Mouse (Mus musculus) kidney, embryonic 16.5 days (tissue): ENCODE results near the gene Krt23. TPM values are rescaled to one million over a fixed set of nuclear protein-coding genes. Genes with fewer than 3 reads are reported as not detected.

Experiments
- ATAC-seq: fragments of 200-750 bp; cut with Nextera tagmentation; 2 replicates; pipeline ENCODE4 v1.8.0; 2017; ENCODE audit warnings: moderate TSS enrichment; ENCODE audit not compliant: low FRiP score, low TSS enrichment
- H3K27ac ChIP-seq: fragments of 300-500 bp; sonication (generic); 2 replicates; pipeline ENCODE4 v1.5.1; 2014; ENCODE audit warnings: low read length
- H3K27me3 ChIP-seq: fragments of 300-500 bp; sonication (generic); 2 replicates; pipeline ENCODE4 v1.6.1; 2014; ENCODE audit warnings: low read length, control low read depth, mixed read lengths; ENCODE audit not compliant: insufficient read depth
- H3K36me3 ChIP-seq: fragments of 300-500 bp; sonication (generic); 2 replicates; pipeline ENCODE4 v1.6.1; 2014; ENCODE audit warnings: low read length, control low read depth, mixed read lengths; ENCODE audit not compliant: insufficient read depth
- H3K4me1 ChIP-seq: fragments of 300-500 bp; sonication (generic); 2 replicates; pipeline ENCODE4 v1.6.1; 2014; ENCODE audit warnings: low read length, control low read depth, mixed read lengths; ENCODE audit not compliant: insufficient read depth
- H3K4me2 ChIP-seq: fragments of 300-500 bp; sonication (generic); replicated peaks from 2 replicates; pipeline ENCODE4 v1.6.1; 2014; ENCODE audit warnings: low read depth, low read length
- H3K4me3 ChIP-seq: fragments of 300-500 bp; sonication (generic); 2 replicates; pipeline ENCODE4 v1.5.1; 2014; ENCODE audit warnings: mild to moderate bottlenecking, low read length
- H3K9ac ChIP-seq: fragments of 300-500 bp; sonication (generic); replicated peaks from 2 replicates; pipeline ENCODE4 v1.6.1; 2014; ENCODE audit warnings: low read length
- H3K9me3 ChIP-seq: fragments of 300-500 bp; sonication (generic); 2 replicates; pipeline ENCODE4 v1.6.1; 2016; ENCODE audit warnings: low read length, control low read depth
- WGBS: fragments of 180-500 bp; shearing (Covaris S2); extraction: QIAGEN DNeasy Blood & Tissue Kit; methylation state at CpG from one replicate; pipeline ENCODE4 v1.1.7; 2014; 5-methylcytosine and 5-hydroxymethylcytosine counted together
- polyA plus RNA-seq: library from polyadenylated mRNA; unstranded; fragments of >200 nt; fragmentation: Nextera tagmentation; extraction: Ambion mirVana; gene quantifications from 2 replicates; pipeline ENCODE4 v1.2.1, GENCODE M21; 2015

Krt23 gene
- polyA plus RNA-seq, 1 experiment from 2014 or later, result 22.3 TPM

- Histone ChIP-seq H3K4me1 (no peaks in the 10 kb centered on the region), H3K27ac (no peak overlapping the region)
Measured at GRCm38 (mm10) chr11:99463155-99463554, 29.8 kb downstream of the Krt23 start.

GRCm38 (mm10) chr11:99461736-99462135 is 31.2 kb downstream of the Krt23 start:
- Histone ChIP-seq H3K27me3 (0 out of 2 replicates have a peak, but pooled peaks cover 4% of the 10 kb centered on the region), H3K27ac (peak overlapping the region; percentile 63; the same call in 1 of the 2 replicates), H3K36me3 (no peaks in the 10 kb centered on the region), H3K4me1 (no peaks in the 10 kb centered on the region), H3K4me3 (no peak overlapping the region), H3K4me2 (no peak overlapping the region), H3K9ac (no peak overlapping the region), H3K9me3 (no peaks in the 10 kb centered on the region)
- ATAC-seq, result no peak
- WGBS, result 55% methylated on average over 7 of the region's 7 CpGs

More at GRCm38 (mm10) chr11:99463155-99463554, 29.8 kb downstream of the Krt23 start:
- no peak overlapping the region for H3K9ac ChIP-seq
- no peak overlapping the region for H3K4me3 ChIP-seq
- no peak for ATAC-seq
- 0 out of 2 replicates have a peak, but pooled peaks cover 4% of the 10 kb centered on the region for H3K27me3 ChIP-seq
- H3K9me3 ChIP-seq, result no peaks in the 10 kb centered on the region
- no peak overlapping the region for H3K4me2 ChIP-seq
- no peaks in the 10 kb centered on the region for H3K36me3 ChIP-seq
- WGBS, result 8% methylated on average over 8 of the region's 8 CpGs

GRCm38 (mm10) chr11:99458887-99459286 is 34.0 kb downstream of the Krt23 start:
- 0 out of 2 replicates have a peak, but pooled peaks cover 4% of the 10 kb centered on the region for H3K4me1 ChIP-seq

GRCm38 (mm10) chr11:99454759-99455158 is 38.2 kb downstream of the Krt23 start:
- WGBS, result 55% methylated on average over 10 of the region's 10 CpGs
- no peak for ATAC-seq
- H3K9ac ChIP-seq, result no peak overlapping the region
- H3K4me3 ChIP-seq, result no peak overlapping the region
- H3K4me1 ChIP-seq, result 0 out of 2 replicates have a peak, but pooled peaks cover 4% of the 10 kb centered on the region
- H3K27me3 ChIP-seq, result no peaks in the 10 kb centered on the region
- H3K9me3 ChIP-seq, result no peaks in the 10 kb centered on the region
- H3K4me2 ChIP-seq, result no peak overlapping the region
- no peaks in the 10 kb centered on the region for H3K36me3 ChIP-seq
- peak overlapping the region; percentile 18; the same call in 1 of the 2 replicates for H3K27ac ChIP-seq

More at GRCm38 (mm10) chr11:99458887-99459286, 34.0 kb downstream of the Krt23 start:
- Histone ChIP-seq H3K36me3 (no peaks in the 10 kb centered on the region), H3K27ac (no peak overlapping the region), H3K9me3 (no peaks in the 10 kb centered on the region), H3K27me3 (0 out of 2 replicates have a peak, but pooled peaks cover 2% of the 10 kb centered on the region), H3K9ac (no peak overlapping the region), H3K4me3 (no peak overlapping the region), H3K4me2 (no peak overlapping the region)
- WGBS, result 48% methylated on average over 7 of the region's 7 CpGs
- no peak for ATAC-seq

- Histone ChIP-seq H3K27me3 (no peaks in the 10 kb centered on the region), H3K9me3 (no peaks in the 10 kb centered on the region), H3K4me3 (no peak overlapping the region), H3K4me1 (0 out of 2 replicates have a peak, but pooled peaks cover 4% of the 10 kb centered on the region), H3K36me3 (no peaks in the 10 kb centered on the region), H3K9ac (no peak overlapping the region), H3K27ac (no peak overlapping the region), H3K4me2 (no peak overlapping the region)
- 87% methylated on average over 4 of the region's 4 CpGs for WGBS
- no peak for ATAC-seq
Measured at GRCm38 (mm10) chr11:99454044-99454443, 38.9 kb downstream of the Krt23 start.

GRCm38 (mm10) chr11:99448769-99449168 is 44.2 kb downstream of the Krt23 start:
- no peak for ATAC-seq
- no peak overlapping the region for H3K4me3 ChIP-seq
- no peak overlapping the region for H3K27ac ChIP-seq
- H3K9me3 ChIP-seq, result no peaks in the 10 kb centered on the region
- no peak overlapping the region for H3K4me2 ChIP-seq
- H3K36me3 ChIP-seq, result no peaks in the 10 kb centered on the region
- 51% methylated on average over 2 of the region's 2 CpGs for WGBS
- H3K9ac ChIP-seq, result no peak overlapping the region
- H3K27me3 ChIP-seq, result no peaks in the 10 kb centered on the region
- no peaks in the 10 kb centered on the region for H3K4me1 ChIP-seq

GRCm38 (mm10) chr11:99441220-99441619 is 51.7 kb downstream of the Krt23 start:
- H3K4me2 ChIP-seq, result no peak overlapping the region
- H3K27ac ChIP-seq, result no peak overlapping the region
- H3K9ac ChIP-seq, result no peak overlapping the region
- H3K4me1 ChIP-seq, result peaks cover 5% of the 10 kb centered on the region; the same call in 1 of the 2 replicates
- H3K9me3 ChIP-seq, result no peaks in the 10 kb centered on the region
- H3K4me3 ChIP-seq, result no peak overlapping the region
- 44% methylated on average over 8 of the region's 8 CpGs for WGBS
- no peaks in the 10 kb centered on the region for H3K27me3 ChIP-seq
- no peaks in the 10 kb centered on the region for H3K36me3 ChIP-seq
- ATAC-seq, result no peak

GRCm38 (mm10) chr11:99439465-99439864 is 53.5 kb downstream of the Krt23 start:
- Histone ChIP-seq H3K27me3 (no peaks in the 10 kb centered on the region), H3K36me3 (no peaks in the 10 kb centered on the region), H3K9ac (no peak overlapping the region), H3K4me1 (peaks cover 5% of the 10 kb centered on the region; the same call in 1 of the 2 replicates), H3K9me3 (no peaks in the 10 kb centered on the region), H3K4me2 (no peak overlapping the region), H3K27ac (no peak overlapping the region), H3K4me3 (no peak overlapping the region)
- no peak for ATAC-seq
- 72% methylated on average over 10 of the region's 10 CpGs for WGBS

- Histone ChIP-seq H3K9ac (no peak within 1 kb of the TSS), H3K4me2 (no peak within 1 kb of the TSS), H3K36me3 (no peaks in the 10 kb centered on the region), H3K27me3 (no peaks in the 10 kb centered on the region), H3K4me3 (no peak within 1 kb of the TSS), H3K4me1 (peaks cover 5% of the 10 kb centered on the region; the same call in 1 of the 2 replicates), H3K27ac (no peak within 1 kb of the TSS), H3K9me3 (no peaks in the 10 kb centered on the region)
- WGBS, result 26% methylated on average over 10 of the region's 10 CpGs
- ATAC-seq, result no peak
Measured at GRCm38 (mm10) chr11:99437972-99438371, 55.0 kb downstream of the Krt23 start, which contains the start of gene Krt20. Gene Krt20, minus strand, starts transcription at chr11:99438150.

GRCm38 (mm10) chr11:99436625-99437024 is 56.3 kb downstream of the Krt23 start:
- no peaks in the 10 kb centered on the region for H3K27me3 ChIP-seq
- no peak overlapping the region for H3K4me3 ChIP-seq
- H3K36me3 ChIP-seq, result no peaks in the 10 kb centered on the region
- ATAC-seq, result no peak
- H3K27ac ChIP-seq, result no peak overlapping the region
- H3K4me1 ChIP-seq, result peaks cover 5% of the 10 kb centered on the region; the same call in 1 of the 2 replicates
- WGBS, result 76% methylated on average over 4 of the region's 4 CpGs
- H3K4me2 ChIP-seq, result no peak overlapping the region
- H3K9ac ChIP-seq, result no peak overlapping the region
- no peaks in the 10 kb centered on the region for H3K9me3 ChIP-seq
